Mouse (Mus musculus): ENCODE data around the gene Klhl9. TPM values are rescaled to one million over a fixed set of nuclear protein-coding genes. Genes with fewer than 3 reads are reported as not detected.
A peak's percentile ranks its signal among the peaks of the same experiment; 100 is the strongest.

Klhl9 gene
- total and polyA plus RNA-seq, 3 experiments = 16.6 to 69.5 (median 33.9) TPM

DNA sequence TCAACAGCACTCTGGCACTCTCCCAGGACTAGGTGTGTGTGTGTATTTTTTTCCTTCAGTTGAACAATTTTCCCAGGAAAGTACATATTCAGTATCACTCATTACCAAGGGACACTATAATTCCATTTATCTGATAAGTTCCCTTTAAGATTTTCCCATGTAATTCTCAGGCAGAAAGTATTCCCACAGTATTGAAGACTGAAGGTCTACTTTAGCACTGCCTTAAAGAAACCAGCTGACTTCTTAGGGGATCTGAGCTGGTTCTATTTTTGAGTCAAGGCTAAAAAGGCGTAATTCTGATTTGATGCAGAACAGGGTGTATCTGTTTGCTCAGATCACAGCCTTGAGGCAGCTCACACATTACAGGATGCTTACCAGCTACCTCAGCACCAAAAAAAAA is 3.5 kb downstream of the Klhl9 start:
- H3K9ac ChIP-seq (ENCODE audit: control insufficient read depth, low read depth, low read length, poor library complexity, severe bottlenecking) = peak overlapping the region; percentile 24
- H3K36me3 ChIP-seq (ENCODE audit: control insufficient read depth in 1 of 2, insufficient read depth in 2 of 2, low read length in 2 of 2) = peaks cover 20 to 31% of the 10 kb centered on the region in 2 experiments; a peak in 3 of 4 replicates
- H3K9me3 ChIP-seq (replicated peaks; ENCODE audit: insufficient read depth, low read length) = no peaks in the 10 kb centered on the region
- H3K4me3 ChIP-seq (ENCODE audit: control insufficient read depth in 1 of 2, insufficient read depth in 1 of 2, low read depth in 2 of 2, low read length in 2 of 2) = peak overlapping the region; percentile 36 to 98
- H3K4me1 ChIP-seq (ENCODE audit: control insufficient read depth in 1 of 2, insufficient read depth in 2 of 2, low read length in 2 of 2) = peaks cover 14 to 15% of the 10 kb centered on the region in 2 experiments
- no peaks in the 10 kb centered on the region for H3K27me3 ChIP-seq (ENCODE audit: control insufficient read depth in 1 of 2, insufficient read depth in 2 of 2, low read length in 2 of 2)
- DNase-seq (ENCODE audit: low read depth, low spot score) = no peak
- no peak overlapping the region for H3K27ac ChIP-seq (ENCODE audit: control insufficient read depth, low read depth, low read length)
- TF ChIP-seq MXI1 (IDR thresholded peaks at IDR 0.05; ENCODE audit: low read depth, low read length) (no peak), BHLHE40 (IDR thresholded peaks at IDR 0.05; ENCODE audit: borderline replicate concordance, low read depth, low read length) (no peak), TBP (IDR thresholded peaks at IDR 0.05; ENCODE audit: low read depth, low read length) (no peak), UBTF (IDR thresholded peaks at IDR 0.05; ENCODE audit: borderline replicate concordance, insufficient read depth, low read depth, low read length) (no peak), USF1 (IDR thresholded peaks at IDR 0.05; ENCODE audit: low read depth, low read length) (no peak), ZC3H11A (IDR thresholded peaks at IDR 0.05; ENCODE audit: low read depth, low read length) (no peak), E2F4 (IDR thresholded peaks at IDR 0.05; ENCODE audit: borderline replicate concordance, low read depth, low read length) (no peak), TAL1 (IDR thresholded peaks at IDR 0.05; ENCODE audit: low read length) (no peak), CHD1 (IDR thresholded peaks at IDR 0.05; ENCODE audit: low read depth, low read length) (no peak), MAX (IDR thresholded peaks at IDR 0.05; ENCODE audit: low read length) (no peak), CHD2 (IDR thresholded peaks at IDR 0.05; ENCODE audit: low read length) (no peak), SIN3A (IDR thresholded peaks at IDR 0.05; ENCODE audit: low read length) (no peak), NELFE (IDR thresholded peaks at IDR 0.05; ENCODE audit: low read depth, low read length) (no peak), MEF2A (IDR thresholded peaks at IDR 0.05; ENCODE audit: extremely low read depth, insufficient replicate concordance, low read depth, low read length, poor library complexity, severe bottlenecking) (no peak), ETS1 (IDR thresholded peaks at IDR 0.05; ENCODE audit: low read depth, low read length) (no peak), USF2 (IDR thresholded peaks at IDR 0.05; ENCODE audit: borderline replicate concordance in 1 of 2, insufficient read depth in 1 of 2, low read depth in 1 of 2, low read length in 2 of 2) (no peak)
- peaks cover 50% of the 10 kb centered on the region for H3K79me2 ChIP-seq (ENCODE audit: control insufficient read depth, insufficient read depth, low read length, poor library complexity)

DNA sequence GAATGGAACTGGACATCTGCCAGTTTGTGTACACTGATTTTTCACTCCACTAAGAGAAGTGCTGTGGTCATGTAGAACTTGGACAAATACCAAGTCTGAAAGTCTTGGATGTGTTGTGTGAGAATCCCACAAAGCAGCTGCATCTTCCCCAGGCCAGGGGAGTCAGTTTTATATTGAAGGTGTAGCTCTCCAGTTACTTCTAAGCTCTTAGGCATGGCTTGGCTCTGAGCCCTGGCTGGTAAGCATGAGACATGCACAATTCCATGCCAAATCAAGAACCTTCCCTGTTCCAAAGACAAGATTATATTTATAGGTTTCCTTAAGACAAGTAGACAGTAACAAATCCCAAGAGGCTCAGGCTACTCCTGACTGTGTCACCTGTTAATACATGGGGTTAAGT is 7.2 kb downstream of the Klhl9 start:
- H3K4me3 ChIP-seq (ENCODE audit: control insufficient read depth in 1 of 2, insufficient read depth in 1 of 2, low read depth in 2 of 2, low read length in 2 of 2) = no peak overlapping the region
- no peak for DNase-seq (ENCODE audit: low read depth, low spot score)
- peaks cover 1 to 12% of the 10 kb centered on the region in 2 experiments for H3K4me1 ChIP-seq (ENCODE audit: control insufficient read depth in 1 of 2, insufficient read depth in 2 of 2, low read length in 2 of 2)
- TF ChIP-seq TBP (IDR thresholded peaks at IDR 0.05; ENCODE audit: low read depth, low read length) (no peak), ZMIZ1 (IDR thresholded peaks at IDR 0.05; ENCODE audit: low read depth, low read length) (no peak), ETS1 (IDR thresholded peaks at IDR 0.05; ENCODE audit: low read depth, low read length) (no peak), BHLHE40 (IDR thresholded peaks at IDR 0.05; ENCODE audit: borderline replicate concordance, low read depth, low read length) (no peak), GATA1 (IDR thresholded peaks at IDR 0.05; ENCODE audit: low read depth, low read length) (no peak), EP300 (IDR thresholded peaks at IDR 0.05; ENCODE audit: low read depth in 1 of 2, low read length in 2 of 2) (no peak), E2F4 (IDR thresholded peaks at IDR 0.05; ENCODE audit: borderline replicate concordance, low read depth, low read length) (no peak), UBTF (IDR thresholded peaks at IDR 0.05; ENCODE audit: borderline replicate concordance, insufficient read depth, low read depth, low read length) (no peak), NRF1 (IDR thresholded peaks at IDR 0.05; ENCODE audit: insufficient read depth, low read depth, low read length, poor library complexity, severe bottlenecking) (no peak), ZNF384 (IDR thresholded peaks at IDR 0.05; ENCODE audit: low read depth, low read length) (no peak), RCOR1 (IDR thresholded peaks at IDR 0.05; ENCODE audit: low read depth, low read length) (no peak), KAT2A (conservative IDR thresholded peaks at IDR 0.05; ENCODE audit: low read depth, low read length) (no peak), TCF12 (IDR thresholded peaks at IDR 0.05; ENCODE audit: low read depth, low read length) (no peak), USF2 (IDR thresholded peaks at IDR 0.05; ENCODE audit: borderline replicate concordance in 1 of 2, insufficient read depth in 1 of 2, low read depth in 1 of 2, low read length in 2 of 2) (no peak), MYC (IDR thresholded peaks at IDR 0.05; ENCODE audit: low read depth, low read length) (no peak)
- peaks cover 14 to 21% of the 10 kb centered on the region in 2 experiments; a peak in 3 of 4 replicates for H3K36me3 ChIP-seq (ENCODE audit: control insufficient read depth in 1 of 2, insufficient read depth in 2 of 2, low read length in 2 of 2)
- H3K9me3 ChIP-seq (replicated peaks; ENCODE audit: insufficient read depth, low read length) = no peaks in the 10 kb centered on the region
- no peak overlapping the region for H3K9ac ChIP-seq (ENCODE audit: control insufficient read depth, low read depth, low read length, poor library complexity, severe bottlenecking)
- H3K27ac ChIP-seq (ENCODE audit: control insufficient read depth, low read depth, low read length) = no peak overlapping the region
- peaks cover 28% of the 10 kb centered on the region for H3K79me2 ChIP-seq (ENCODE audit: control insufficient read depth, insufficient read depth, low read length, poor library complexity)
- no peaks in the 10 kb centered on the region for H3K27me3 ChIP-seq (ENCODE audit: control insufficient read depth in 1 of 2, insufficient read depth in 2 of 2, low read length in 2 of 2)

Measured in MEL (cell line).